Mouse (Mus musculus): ENCODE results near the gene Ltbp2. TPM values are rescaled to one million over a fixed set of nuclear protein-coding genes. Genes with fewer than 3 reads are reported as not detected.

The Ltbp2 gene
- polyA plus RNA-seq, 1 experiment from 2014 or later = 0.33 TPM

DNA sequence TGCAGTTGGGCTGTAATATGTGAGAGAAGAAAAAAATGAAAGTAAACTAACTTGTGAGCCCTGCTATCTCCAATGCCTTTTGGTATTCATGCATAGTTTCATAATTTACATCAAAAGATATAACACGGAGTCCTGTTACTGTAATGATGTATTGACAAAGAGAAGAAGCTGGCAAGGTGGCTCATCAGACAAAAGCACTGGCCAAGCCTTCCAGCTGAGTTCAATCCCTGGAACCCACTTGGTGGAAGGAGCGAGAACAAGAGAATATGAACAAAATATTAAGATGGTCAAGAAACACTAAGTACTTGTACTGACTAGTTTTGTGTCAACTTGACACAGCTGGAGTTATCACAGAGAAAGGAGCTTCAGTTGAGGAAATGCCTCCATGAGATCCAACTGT lies 4.0 kb downstream of the Ltbp2 start:
- Histone ChIP-seq H3K4me2 (replicated peaks) (no peak overlapping the region), H3K36me3 (no peaks in the 10 kb centered on the region), H3K4me1 (peaks cover 12% of the 10 kb centered on the region; the same call in 1 of the 2 replicates), H3K9me3 (no peaks in the 10 kb centered on the region), H3K4me3 (no peak overlapping the region), H3K27me3 (replicated peaks) (peaks cover 38% of the 10 kb centered on the region), H3K27ac (no peak overlapping the region), H3K9ac (no peak overlapping the region)
- WGBS = 72% methylated on average over 2 of the region's 2 CpGs
- no peak for ATAC-seq (ENCODE audit: low FRiP score, low read depth)

GRCm38 (mm10) chr12:84865431-84865830 lies 10.9 kb downstream of the Ltbp2 start:
- Histone ChIP-seq H3K9me3 (no peaks in the 10 kb centered on the region), H3K4me1 (no peaks in the 10 kb centered on the region), H3K27ac (no peak overlapping the region), H3K27me3 (replicated peaks) (no peaks in the 10 kb centered on the region), H3K4me3 (no peak overlapping the region), H3K4me2 (replicated peaks) (no peak overlapping the region), H3K9ac (no peak overlapping the region), H3K36me3 (no peaks in the 10 kb centered on the region)
- no peak for ATAC-seq (ENCODE audit: low FRiP score, low read depth)
- 78% methylated on average over 9 of the region's 9 CpGs for WGBS

DNA sequence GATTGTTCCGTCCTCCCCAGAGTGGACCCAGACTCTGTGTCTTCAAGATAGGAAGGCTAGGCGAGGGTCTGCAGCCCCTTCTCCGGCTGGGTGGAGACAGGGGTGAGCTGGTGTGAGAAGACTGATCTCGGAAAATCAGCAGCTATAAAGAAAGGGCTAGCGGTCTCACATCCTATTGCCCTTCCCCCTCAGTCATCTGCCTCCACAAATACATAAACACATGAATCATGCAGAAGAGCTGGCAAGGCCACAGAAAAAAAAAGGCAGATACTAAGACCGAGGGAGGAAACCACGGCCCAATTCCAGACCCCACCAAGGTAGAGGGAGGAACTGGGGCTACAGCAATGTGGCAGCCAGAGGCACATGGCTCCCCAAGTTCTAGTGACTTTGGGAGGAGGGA lies 11.5 kb downstream of the Ltbp2 start:
- no peaks in the 10 kb centered on the region for H3K36me3 ChIP-seq
- no peaks in the 10 kb centered on the region for H3K4me1 ChIP-seq
- ATAC-seq (ENCODE audit: low FRiP score, low read depth) = no peak
- H3K4me3 ChIP-seq = no peak overlapping the region
- H3K27me3 ChIP-seq (replicated peaks) = no peaks in the 10 kb centered on the region
- no peak overlapping the region for H3K27ac ChIP-seq
- no peaks in the 10 kb centered on the region for H3K9me3 ChIP-seq
- WGBS = 83% methylated on average over 7 of the region's 7 CpGs
- no peak overlapping the region for H3K9ac ChIP-seq
- H3K4me2 ChIP-seq (replicated peaks) = no peak overlapping the region

- no peaks in the 10 kb centered on the region for H3K27me3 ChIP-seq (replicated peaks)
- no peak overlapping the region for H3K4me2 ChIP-seq (replicated peaks)
- H3K9me3 ChIP-seq = no peaks in the 10 kb centered on the region
- ATAC-seq (ENCODE audit: low FRiP score, low read depth) = no peak
- peaks cover 4% of the 10 kb centered on the region; the same call in 1 of the 2 replicates for H3K4me1 ChIP-seq
- no peaks in the 10 kb centered on the region for H3K36me3 ChIP-seq
- H3K4me3 ChIP-seq = no peak overlapping the region
- H3K27ac ChIP-seq = no peak overlapping the region
- 83% methylated on average over 5 of the region's 5 CpGs for WGBS
- no peak overlapping the region for H3K9ac ChIP-seq
These were observed 13.1 kb downstream of the Ltbp2 start for GRCm38 (mm10) chr12:84863196-84863595.

DNA sequence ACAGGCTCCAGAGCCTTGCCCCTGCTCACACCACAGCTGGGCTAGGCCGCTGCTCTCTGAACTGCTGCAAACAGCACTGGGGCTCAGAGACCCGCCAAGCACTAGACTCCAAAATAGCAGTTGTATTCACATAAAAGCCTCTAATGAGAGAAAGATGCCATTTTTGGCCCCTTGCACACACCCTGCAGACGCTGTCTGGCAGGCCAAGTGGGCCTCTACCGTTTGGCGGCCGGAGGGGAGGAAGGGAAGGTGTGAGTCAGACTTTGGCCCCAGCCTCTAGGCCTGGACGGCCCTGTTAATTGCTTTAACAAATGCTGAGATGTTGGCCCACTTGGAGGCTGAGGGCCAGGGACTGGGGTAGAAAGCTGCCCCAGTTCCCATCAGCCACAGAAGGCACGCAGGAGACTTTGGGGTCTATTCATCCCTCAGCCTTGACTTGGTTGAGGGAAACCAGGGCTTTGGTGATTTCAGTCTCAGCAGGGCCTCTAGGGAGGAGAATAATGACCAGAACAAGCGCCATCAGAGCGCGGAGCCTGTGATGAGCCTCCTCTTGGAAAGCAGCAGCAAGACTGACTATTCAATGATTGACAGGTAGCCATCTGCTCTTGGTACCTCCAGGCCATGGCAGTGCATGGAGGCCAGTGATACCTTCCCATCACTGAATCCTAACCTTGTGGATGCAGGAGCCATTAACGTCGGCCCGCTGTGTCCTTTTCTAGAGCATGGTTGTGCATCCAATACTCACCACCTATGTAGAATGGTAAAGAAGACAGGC lies 14.0 kb downstream of the Ltbp2 start:
- H3K27me3 ChIP-seq (replicated peaks) = no peaks in the 10 kb centered on the region
- peaks cover 5% of the 10 kb centered on the region; the same call in 1 of the 2 replicates for H3K4me1 ChIP-seq
- no peaks in the 10 kb centered on the region for H3K36me3 ChIP-seq
- ATAC-seq (ENCODE audit: low FRiP score, low read depth) = no peak
- no peak overlapping the region for H3K27ac ChIP-seq
- H3K9ac ChIP-seq = no peak overlapping the region
- H3K9me3 ChIP-seq = no peaks in the 10 kb centered on the region
- no peak overlapping the region for H3K4me2 ChIP-seq (replicated peaks)
- 82% methylated on average over 14 of the region's 14 CpGs for WGBS
- no peak overlapping the region for H3K4me3 ChIP-seq

- ATAC-seq (ENCODE audit: low FRiP score, low read depth) = no peak
- Histone ChIP-seq H3K4me1 (peaks cover 5% of the 10 kb centered on the region; the same call in 1 of the 2 replicates), H3K9me3 (no peaks in the 10 kb centered on the region), H3K27me3 (replicated peaks) (no peaks in the 10 kb centered on the region), H3K4me3 (no peak overlapping the region), H3K36me3 (no peaks in the 10 kb centered on the region), H3K4me2 (replicated peaks) (no peak overlapping the region), H3K9ac (no peak overlapping the region), H3K27ac (no peak overlapping the region)
- 65% methylated on average over 17 of the region's 17 CpGs for WGBS
These were observed 17.9 kb downstream of the Ltbp2 start for GRCm38 (mm10) chr12:84858149-84859113.

- Histone ChIP-seq H3K27me3 (replicated peaks) (no peaks in the 10 kb centered on the region), H3K4me2 (replicated peaks) (no peak overlapping the region)
- WGBS = 75% methylated on average over 4 of the region's 4 CpGs
These were observed 18.6 kb downstream of the Ltbp2 start for GRCm38 (mm10) chr12:84857706-84858105.

DNA sequence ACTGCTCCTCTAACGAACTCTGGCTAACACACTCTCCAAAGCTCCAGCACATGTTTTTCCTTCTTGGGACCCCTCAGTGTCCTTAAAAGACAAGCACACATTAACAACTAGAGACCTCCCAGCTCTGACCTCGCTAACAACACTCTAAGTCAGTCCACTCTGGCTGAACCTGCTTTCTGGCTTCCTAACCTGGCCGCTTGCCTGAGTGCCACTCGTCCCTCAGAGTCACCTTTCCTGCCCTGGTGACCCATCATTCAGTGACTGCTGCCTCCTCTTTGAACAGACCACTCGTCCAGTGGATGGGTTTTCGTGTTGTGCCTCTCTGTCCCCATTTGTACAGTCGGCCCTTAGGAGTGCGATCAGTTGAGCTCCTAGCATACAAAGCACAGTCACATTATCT lies 19.8 kb downstream of the Ltbp2 start:
- no peaks in the 10 kb centered on the region for H3K36me3 ChIP-seq

More at GRCm38 (mm10) chr12:84857706-84858105, 18.6 kb downstream of the Ltbp2 start:
- Histone ChIP-seq H3K36me3 (no peaks in the 10 kb centered on the region), H3K4me1 (peaks cover 5% of the 10 kb centered on the region; the same call in 1 of the 2 replicates), H3K9ac (no peak overlapping the region), H3K9me3 (no peaks in the 10 kb centered on the region), H3K4me3 (no peak overlapping the region), H3K27ac (no peak overlapping the region)
- no peak for ATAC-seq (ENCODE audit: low FRiP score, low read depth)

DNA sequence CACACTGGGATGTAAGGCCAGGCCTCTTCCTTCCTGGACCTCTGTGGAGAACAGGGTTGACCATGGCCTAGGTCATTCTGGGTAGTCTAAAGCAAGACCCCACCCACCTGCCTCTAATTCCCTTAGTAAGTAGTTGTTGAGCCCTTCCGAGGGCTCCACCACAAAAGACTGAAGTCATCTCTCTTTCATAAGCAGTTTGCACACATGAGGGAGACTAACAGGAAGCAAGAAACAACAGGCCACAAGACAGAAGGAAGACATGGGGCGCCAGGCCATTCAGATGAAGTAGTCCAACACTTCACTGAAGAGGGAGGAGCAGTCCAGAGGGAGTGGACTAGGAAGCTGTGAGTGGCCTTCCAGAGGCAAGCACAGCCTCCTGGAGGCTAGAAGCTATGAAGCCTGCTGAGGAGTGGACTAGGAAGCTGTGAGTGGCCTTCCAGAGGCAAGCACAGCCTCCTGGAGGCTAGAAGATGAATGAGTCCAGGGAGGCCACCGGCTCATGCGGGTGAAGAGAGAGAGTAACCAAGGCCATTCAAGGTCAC lies 21.2 kb downstream of the Ltbp2 start:
- H3K4me1 ChIP-seq = peaks cover 5% of the 10 kb centered on the region; the same call in 1 of the 2 replicates
- no peaks in the 10 kb centered on the region for H3K27me3 ChIP-seq (replicated peaks)
- H3K4me3 ChIP-seq = no peak overlapping the region
- H3K4me2 ChIP-seq (replicated peaks) = no peak overlapping the region
- no peaks in the 10 kb centered on the region for H3K9me3 ChIP-seq
- ATAC-seq (ENCODE audit: low FRiP score, low read depth) = no peak
- H3K9ac ChIP-seq = no peak overlapping the region
- no peak overlapping the region for H3K27ac ChIP-seq
- 86% methylated on average over 4 of the region's 4 CpGs for WGBS
- no peaks in the 10 kb centered on the region for H3K36me3 ChIP-seq

More for the DNA sequence above, 19.8 kb downstream of the Ltbp2 start:
- WGBS = 85% methylated on average over 8 of the region's 8 CpGs
- H3K9ac ChIP-seq = no peak overlapping the region
- no peaks in the 10 kb centered on the region for H3K27me3 ChIP-seq (replicated peaks)
- H3K4me3 ChIP-seq = no peak overlapping the region
- no peak overlapping the region for H3K27ac ChIP-seq
- H3K9me3 ChIP-seq = no peaks in the 10 kb centered on the region
- no peak overlapping the region for H3K4me2 ChIP-seq (replicated peaks)
- no peak for ATAC-seq (ENCODE audit: low FRiP score, low read depth)
- H3K4me1 ChIP-seq = peaks cover 5% of the 10 kb centered on the region; the same call in 1 of the 2 replicates

- Histone ChIP-seq H3K9me3 (no peaks in the 10 kb centered on the region), H3K36me3 (no peaks in the 10 kb centered on the region), H3K4me2 (replicated peaks) (no peak overlapping the region), H3K27ac (no peak overlapping the region), H3K4me3 (no peak overlapping the region), H3K9ac (no peak overlapping the region), H3K27me3 (replicated peaks) (no peaks in the 10 kb centered on the region), H3K4me1 (peaks cover 5% of the 10 kb centered on the region; the same call in 1 of the 2 replicates)
- ATAC-seq (ENCODE audit: low FRiP score, low read depth) = no peak
- 91% methylated on average over 4 of the region's 4 CpGs for WGBS
These were observed 21.8 kb downstream of the Ltbp2 start for GRCm38 (mm10) chr12:84854392-84855033.

DNA sequence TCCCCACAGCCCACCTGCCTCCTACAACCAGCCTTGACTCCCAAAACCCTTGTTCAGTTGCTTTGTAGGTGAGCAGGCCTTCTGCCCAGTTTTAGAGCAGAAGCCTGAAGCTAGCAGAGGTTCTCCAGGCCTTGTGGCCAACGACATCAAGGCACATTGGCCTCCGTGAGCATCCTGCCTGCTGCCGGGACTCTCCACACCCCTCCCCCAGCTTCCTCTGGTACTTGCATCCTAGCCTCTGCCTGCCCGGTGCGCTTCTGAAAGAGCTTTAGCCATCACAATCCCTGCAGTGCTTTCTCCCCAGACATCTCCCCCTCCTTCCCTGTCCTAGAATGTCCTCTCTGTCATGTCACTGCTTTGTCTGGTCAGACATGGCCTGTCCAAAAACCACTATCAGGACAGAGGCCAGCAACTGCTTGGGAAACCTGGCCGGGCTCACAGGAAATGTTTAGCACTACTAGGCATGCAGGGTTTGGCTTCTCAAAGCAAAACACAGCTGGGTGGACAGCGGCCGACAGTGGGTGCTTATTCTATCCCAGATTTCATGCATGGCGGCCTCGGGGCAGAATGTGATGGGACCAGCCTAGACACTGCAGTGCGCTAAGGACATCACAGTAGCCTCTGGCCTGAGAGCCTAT lies 24.8 kb downstream of the Ltbp2 start:
- no peaks in the 10 kb centered on the region for H3K27me3 ChIP-seq (replicated peaks)
- H3K36me3 ChIP-seq = no peaks in the 10 kb centered on the region
- H3K9ac ChIP-seq = no peak overlapping the region
- WGBS = 61% methylated on average over 11 of the region's 11 CpGs
- H3K4me3 ChIP-seq = no peak overlapping the region
- H3K4me2 ChIP-seq (replicated peaks) = no peak overlapping the region
- H3K4me1 ChIP-seq = peaks cover 6% of the 10 kb centered on the region; the same call in 1 of the 2 replicates
- H3K9me3 ChIP-seq = no peaks in the 10 kb centered on the region
- no peak for ATAC-seq (ENCODE audit: low FRiP score, low read depth)
- H3K27ac ChIP-seq = no peak overlapping the region
